Mouse (Mus musculus) forebrain, postnatal 0 days (tissue): ENCODE data around the gene Grip2. TPM values are rescaled to one million over a fixed set of nuclear protein-coding genes. Genes with fewer than 3 reads are reported as not detected.

Experiments used
- ATAC-seq: fragments of 200-750 bp; cut with Nextera tagmentation; 2 replicates; pipeline ENCODE4 v1.8.0; 2017; ENCODE audit warnings: mild to moderate bottlenecking, moderate library complexity
- DNase-seq: peaks from one replicate; pipeline ENCODE4 v3.0.0-alpha.2; 2015
- H3K27ac ChIP-seq: fragments of 300-500 bp; sonication (generic); 2 replicates; pipeline ENCODE4 v1.5.1; 2014; ENCODE audit warnings: low read depth, mild to moderate bottlenecking, antibody characterized with exemption, low read length, moderate library complexity, mixed read lengths
- H3K27me3 ChIP-seq: fragments of 300-500 bp; sonication (generic); 2 replicates; pipeline ENCODE4 v1.6.1; 2014; ENCODE audit warnings: mild to moderate bottlenecking, low read length, mixed read lengths; ENCODE audit not compliant: insufficient read depth
- H3K36me3 ChIP-seq: fragments of 300-500 bp; sonication (generic); 2 replicates; pipeline ENCODE4 v1.6.1; 2014; ENCODE audit warnings: mild to moderate bottlenecking, moderate library complexity; ENCODE audit not compliant: insufficient read depth
- H3K4me1 ChIP-seq: fragments of 300-500 bp; sonication (generic); 2 replicates; pipeline ENCODE4 v1.6.1; 2014; ENCODE audit warnings: antibody characterized with exemption; ENCODE audit not compliant: insufficient read depth
- H3K4me2 ChIP-seq: fragments of 300-500 bp; sonication (generic); 2 replicates; pipeline ENCODE4 v1.6.1; 2014; ENCODE audit warnings: low read depth, mild to moderate bottlenecking, moderate library complexity
- H3K4me3 ChIP-seq: fragments of 300-500 bp; sonication (generic); 2 replicates; pipeline ENCODE4 v1.5.1; 2014; ENCODE audit warnings: low read depth, low read length, mixed read lengths
- H3K9ac ChIP-seq: fragments of 300-500 bp; sonication (generic); 2 replicates; pipeline ENCODE4 v1.6.1; 2014; ENCODE audit warnings: mild to moderate bottlenecking
- H3K9me3 ChIP-seq: fragments of 300-500 bp; sonication (generic); 2 replicates; pipeline ENCODE4 v1.6.1; 2016; ENCODE audit warnings: low read length
- CTCF ChIP-seq: sonication (generic); IDR thresholded peaks from 2 replicates; pipeline ENCODE4 v1.5.1; 2016; ENCODE audit warnings: antibody characterized with exemption, control low read depth, low read depth
- WGBS: fragments of 180-500 bp; shearing (Covaris S2); extraction: QIAGEN DNeasy Blood & Tissue Kit; methylation state at CpG from one replicate; pipeline ENCODE4 v1.1.7; 2014; 5-methylcytosine and 5-hydroxymethylcytosine counted together
- polyA plus RNA-seq: library from polyadenylated mRNA; unstranded; fragments of >200 nt; fragmentation: Nextera tagmentation; extraction: Ambion mirVana; gene quantifications from 2 replicates; pipeline ENCODE4 v1.2.1, GENCODE M21; 2015
- total RNA-seq: library from RNA; depleted of rRNA; stranded (reverse); fragments of >200 nt; gene quantifications from 2 replicates; pipeline ENCODE4 v1.2.3, GENCODE M21; 2014

The Grip2 gene
- total and polyA plus RNA-seq, 2 experiments from 2014 or later: 7.8 to 19.9 TPM

GRCm38 (mm10) chr6:91843628-91844153, 16.6 kb upstream of the Grip2 start:
- 3% methylated on average over 68 of the region's 69 CpGs for WGBS
- Histone ChIP-seq H3K4me3 (peak overlapping the region; percentile 60), H3K27ac (peak overlapping the region; percentile 29; the same call in 1 of the 2 replicates), H3K27me3 (peaks cover 7% of the 10 kb centered on the region), H3K36me3 (no peaks in the 10 kb centered on the region), H3K4me2 (peak overlapping the region; percentile 89), H3K4me1 (peaks cover 8% of the 10 kb centered on the region; the same call in 1 of the 2 replicates), H3K9ac (peak overlapping the region; percentile 66), H3K9me3 (no peaks in the 10 kb centered on the region)
- ATAC-seq (peak; percentile 32), DNase-seq (peak; percentile 62)
- no peak for TF ChIP-seq CTCF

GRCm38 (mm10) chr6:91842897-91843627, 16.0 kb upstream of the Grip2 start:
- H3K4me2 ChIP-seq: peak overlapping the region; percentile 89
- ATAC-seq (peak; percentile 9; the same call in 1 of the 2 replicates), DNase-seq (peak; percentile 18)
- peak overlapping the region; percentile 66 for H3K9ac ChIP-seq
- peak overlapping the region; percentile 60 for H3K4me3 ChIP-seq
- H3K9me3 ChIP-seq: no peaks in the 10 kb centered on the region
- peaks cover 7% of the 10 kb centered on the region for H3K27me3 ChIP-seq
- H3K4me1 ChIP-seq: peaks cover 11% of the 10 kb centered on the region; the same call in 1 of the 2 replicates
- TF ChIP-seq CTCF: peak; percentile 46
- H3K27ac ChIP-seq: 0 out of 2 replicates have a peak overlapping the region, but pooled peaks have one; percentile 29
- WGBS: 2% methylated on average over 42 of the region's 46 CpGs
- no peaks in the 10 kb centered on the region for H3K36me3 ChIP-seq

- WGBS: 2% methylated on average over 23 of the region's 23 CpGs
- peak overlapping the region; percentile 61 for H3K9ac ChIP-seq
- peaks cover 2% of the 10 kb centered on the region for H3K27me3 ChIP-seq
- peak; percentile 93 for DNase-seq
- ATAC-seq: peak; percentile 93
- H3K4me2 ChIP-seq: peak overlapping the region; percentile 68
- H3K36me3 ChIP-seq: no peaks in the 10 kb centered on the region
- no peaks in the 10 kb centered on the region for H3K9me3 ChIP-seq
- TF ChIP-seq CTCF: no peak
- H3K4me1 ChIP-seq: peaks cover 12% of the 10 kb centered on the region; the same call in 1 of the 2 replicates
- peak overlapping the region; percentile 89 for H3K27ac ChIP-seq
- peak overlapping the region; percentile 39 for H3K4me3 ChIP-seq
Measured at GRCm38 (mm10) chr6:91839010-91839871, 12.2 kb upstream of the Grip2 start.

DNA sequence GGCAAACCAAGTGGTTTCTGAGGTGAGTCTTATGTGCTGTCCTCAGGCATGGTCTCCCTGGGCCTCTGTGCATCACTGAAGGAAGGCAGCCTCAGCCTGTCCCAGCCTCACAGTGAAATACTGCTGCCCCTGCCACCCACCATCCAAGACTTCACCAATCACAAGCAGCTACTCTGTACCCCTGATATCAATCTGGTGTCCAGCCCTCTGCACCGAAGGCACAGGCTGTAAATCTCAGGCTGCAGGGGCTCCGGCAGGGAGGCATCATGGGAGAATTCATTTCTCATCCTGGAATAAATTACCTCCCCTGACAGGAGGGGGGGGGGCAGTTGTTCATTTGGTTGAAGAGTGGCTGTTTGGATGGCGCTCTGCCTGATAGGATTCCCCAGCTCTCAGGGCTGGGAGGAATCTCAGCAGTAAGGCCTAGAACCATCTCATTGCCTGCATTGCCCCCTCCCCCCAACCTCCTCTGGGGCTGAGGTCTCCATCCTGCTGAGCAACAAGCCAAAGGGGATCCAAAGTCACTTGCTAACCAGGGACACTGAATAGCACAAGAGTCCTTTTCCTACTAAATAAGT, 5.9 kb upstream of the Grip2 start:
- 70% methylated on average over 3 of the region's 3 CpGs for WGBS
- Histone ChIP-seq H3K4me2 (no peak overlapping the region), H3K4me3 (no peak overlapping the region), H3K36me3 (no peaks in the 10 kb centered on the region), H3K9me3 (no peaks in the 10 kb centered on the region), H3K4me1 (no peaks in the 10 kb centered on the region), H3K9ac (no peak overlapping the region), H3K27ac (no peak overlapping the region), H3K27me3 (no peaks in the 10 kb centered on the region)
- ATAC-seq (no peak), DNase-seq (no peak)
- no peak for TF ChIP-seq CTCF

- 73% methylated on average over 5 of the region's 5 CpGs for WGBS
- no peak for DNase-seq
- H3K36me3 ChIP-seq: no peaks in the 10 kb centered on the region
- H3K4me1 ChIP-seq: no peaks in the 10 kb centered on the region
- H3K9ac ChIP-seq: no peak overlapping the region
- no peak for TF ChIP-seq CTCF
- no peak overlapping the region for H3K4me2 ChIP-seq
- H3K27me3 ChIP-seq: no peaks in the 10 kb centered on the region
- no peak overlapping the region for H3K4me3 ChIP-seq
- H3K27ac ChIP-seq: no peak overlapping the region
- ATAC-seq: no peak
- H3K9me3 ChIP-seq: no peaks in the 10 kb centered on the region
Measured at GRCm38 (mm10) chr6:91827926-91828325, 876 bp upstream of the Grip2 start.

GRCm38 (mm10) chr6:91818271-91818670, 8.8 kb downstream of the Grip2 start:
- WGBS: 88% methylated on average over 8 of the region's 8 CpGs
- H3K27me3 ChIP-seq: no peaks in the 10 kb centered on the region
- H3K36me3 ChIP-seq: no peaks in the 10 kb centered on the region
- no peak overlapping the region for H3K27ac ChIP-seq
- H3K9ac ChIP-seq: no peak overlapping the region
- no peak for TF ChIP-seq CTCF
- no peaks in the 10 kb centered on the region for H3K4me1 ChIP-seq
- H3K4me2 ChIP-seq: no peak overlapping the region
- no peaks in the 10 kb centered on the region for H3K9me3 ChIP-seq
- no peak overlapping the region for H3K4me3 ChIP-seq
- ATAC-seq (no peak), DNase-seq (no peak)
